ENCODE assay signal across 22 mouse cellular contexts in the genomic region with DNA sequence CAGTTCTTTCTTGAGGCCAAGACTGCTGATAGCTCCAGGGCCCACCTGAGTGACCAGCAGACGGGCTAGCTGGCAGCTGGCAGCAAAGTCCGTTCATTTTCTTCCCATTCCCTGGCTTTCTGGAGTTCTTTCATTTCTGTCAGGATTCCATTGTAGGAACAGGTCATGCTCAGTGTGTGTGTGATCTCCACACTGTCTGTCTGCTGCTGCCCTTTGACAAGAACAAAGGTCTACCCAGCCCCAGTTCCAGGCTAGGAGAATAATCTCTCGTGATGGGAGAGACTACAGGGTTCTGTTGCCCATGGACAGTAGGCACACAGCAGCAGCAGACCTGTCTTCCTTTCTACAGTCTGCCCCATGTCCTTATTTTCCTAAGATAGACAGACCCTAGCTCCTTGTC. TPM values are rescaled to one million over a fixed set of nuclear protein-coding genes. Genes with fewer than 3 reads are reported as not detected.
DNase-seq lines count a peak whose midpoint lies in the region; ATAC-seq and TF ChIP-seq lines count a peak whose summit lies in the region.
"Had no signal": no experiment of that assay in that cellular context is flagged by ENCODE, and none has a peak within 500 bp of the region (broad histone marks: within the 10 kb centered on the region; RNA-seq: fewer than 3 reads in every experiment).

No protein-coding gene starts in this region.

- no peak for TF ChIP-seq POLR2A in kidney, adult 2 months (IDR thresholded peaks at IDR 0.05; ENCODE audit: low read depth, low read length)

- no peak overlapping the region for H3K4me3 ChIP-seq in heart, embryonic 10.5 days
- H3K4me3 ChIP-seq in kidney, adult 2 months (ENCODE audit: insufficient read depth, low read depth, low read length): no peak overlapping the region
- no peak overlapping the region for H3K4me3 ChIP-seq in kidney, embryonic 16.5 days (ENCODE audit: low read length)
- no peak overlapping the region for H3K4me3 ChIP-seq in liver, embryonic 15.5 days (replicated peaks)
- no peak overlapping the region for H3K4me3 ChIP-seq in liver, embryonic 11.5 days (ENCODE audit: low read depth, low read length)
- H3K4me3 ChIP-seq in hindbrain, postnatal 0 days (ENCODE audit: low read length): no peak overlapping the region
- H3K4me3 ChIP-seq: embryonic facial prominence, embryonic 15.5 days; erythroblast, embryonic 14.5 days; forebrain, embryonic 10.5 days; gastrocnemius, adult 2 months; hindbrain, embryonic 12.5 days had no signal

- H3K27me3 ChIP-seq in heart, embryonic 10.5 days (ENCODE audit: insufficient read depth, poor library complexity, severe bottlenecking): no peaks in the 10 kb centered on the region
- H3K27me3 ChIP-seq in kidney, adult 2 months (replicated peaks; ENCODE audit: control insufficient read depth, insufficient read depth, low read length): no peaks in the 10 kb centered on the region
- H3K27me3 ChIP-seq in kidney, embryonic 16.5 days (ENCODE audit: insufficient read depth, low read length): no peaks in the 10 kb centered on the region
- H3K27me3 ChIP-seq in liver, embryonic 15.5 days: no peaks in the 10 kb centered on the region
- no peaks in the 10 kb centered on the region for H3K27me3 ChIP-seq in liver, embryonic 11.5 days (replicated peaks; ENCODE audit: control insufficient read depth, insufficient read depth, low read length)
- no peaks in the 10 kb centered on the region for H3K27me3 ChIP-seq in hindbrain, postnatal 0 days (ENCODE audit: insufficient read depth, low read length)
- H3K27me3 ChIP-seq: embryonic facial prominence, embryonic 15.5 days; hindbrain, embryonic 12.5 days had no signal

- H3K9ac ChIP-seq in kidney, embryonic 16.5 days (replicated peaks; ENCODE audit: low read length): no peak overlapping the region
- no peak overlapping the region for H3K9ac ChIP-seq in liver, embryonic 15.5 days
- no peak overlapping the region for H3K9ac ChIP-seq in liver, embryonic 11.5 days (ENCODE audit: low read depth, low read length)
- no peak overlapping the region for H3K9ac ChIP-seq in hindbrain, postnatal 0 days (replicated peaks; ENCODE audit: low read length)
- H3K9ac ChIP-seq: embryonic facial prominence, embryonic 15.5 days; hindbrain, embryonic 12.5 days had no signal

- WGBS in heart, embryonic 10.5 days: 89% methylated on average over 3 of the region's 3 CpGs
- 60% methylated on average over 3 of the region's 3 CpGs for WGBS in kidney, adult 2 months
- WGBS in kidney, embryonic 16.5 days: 89% methylated on average over 3 of the region's 3 CpGs
- 77% methylated on average over 3 of the region's 3 CpGs for WGBS in liver, embryonic 15.5 days (ENCODE audit: insufficient replicate concordance)
- 92% methylated on average over 3 of the region's 3 CpGs for WGBS in liver, embryonic 11.5 days
- 68% methylated on average over 3 of the region's 3 CpGs for WGBS in hindbrain, postnatal 0 days

- TF ChIP-seq CTCF in kidney, adult 2 months (conservative IDR thresholded peaks at IDR 0.05; ENCODE audit: insufficient read depth, insufficient read length, low read depth, low read length): no peak
- TF ChIP-seq CTCF in hindbrain, postnatal 0 days (IDR thresholded peaks at IDR 0.05; ENCODE audit: low read depth): no peak

- no peaks in the 10 kb centered on the region for H3K4me1 ChIP-seq in heart, embryonic 10.5 days
- H3K4me1 ChIP-seq in kidney, adult 2 months (ENCODE audit: control insufficient read depth, insufficient read depth, low read length): peaks cover 33% of the 10 kb centered on the region; the same call in 1 of the 2 replicates
- no peaks in the 10 kb centered on the region for H3K4me1 ChIP-seq in kidney, embryonic 16.5 days (ENCODE audit: insufficient read depth, low read length)
- no peaks in the 10 kb centered on the region; the same call in 1 of the 2 replicates for H3K4me1 ChIP-seq in liver, embryonic 15.5 days (replicated peaks)
- H3K4me1 ChIP-seq in liver, embryonic 11.5 days (replicated peaks; ENCODE audit: control insufficient read depth, insufficient read depth, low read length): no peaks in the 10 kb centered on the region
- H3K4me1 ChIP-seq in hindbrain, postnatal 0 days (ENCODE audit: insufficient read depth, low read length): no peaks in the 10 kb centered on the region
- H3K4me1 ChIP-seq: embryonic facial prominence, embryonic 15.5 days; forebrain, embryonic 10.5 days; hindbrain, embryonic 12.5 days had no signal

- ATAC-seq in kidney, embryonic 16.5 days (ENCODE audit: low FRiP score, low TSS enrichment): no peak
- 0 out of 2 replicates have a peak, but pooled peaks have one; percentile 14 for ATAC-seq in liver, embryonic 15.5 days (ENCODE audit: insufficient read depth)
- ATAC-seq in liver, embryonic 11.5 days (replicated peaks; ENCODE audit: low FRiP score): no peak
- ATAC-seq in hindbrain, postnatal 0 days: no peak
- ATAC-seq: forebrain, embryonic 14.5 days had no signal

- H3K9me3 ChIP-seq in heart, embryonic 10.5 days: no peaks in the 10 kb centered on the region
- no peaks in the 10 kb centered on the region for H3K9me3 ChIP-seq in kidney, embryonic 16.5 days (ENCODE audit: low read length)
- H3K9me3 ChIP-seq in liver, embryonic 15.5 days (replicated peaks): no peaks in the 10 kb centered on the region
- H3K9me3 ChIP-seq in liver, embryonic 11.5 days (ENCODE audit: control insufficient read depth, low read length): no peaks in the 10 kb centered on the region
- H3K9me3 ChIP-seq in hindbrain, postnatal 0 days (ENCODE audit: low read length): no peaks in the 10 kb centered on the region
- H3K9me3 ChIP-seq: embryonic facial prominence, embryonic 15.5 days; forebrain, embryonic 10.5 days; hindbrain, embryonic 12.5 days had no signal

- no peak overlapping the region for H3K4me2 ChIP-seq in kidney, embryonic 16.5 days (replicated peaks; ENCODE audit: low read depth, low read length)
- H3K4me2 ChIP-seq in liver, embryonic 15.5 days: no peak overlapping the region
- no peak overlapping the region for H3K4me2 ChIP-seq in liver, embryonic 11.5 days
- H3K4me2 ChIP-seq in hindbrain, postnatal 0 days (ENCODE audit: low read depth, low read length): no peak overlapping the region
- H3K4me2 ChIP-seq: embryonic facial prominence, embryonic 15.5 days; hindbrain, embryonic 12.5 days had no signal

- no peak overlapping the region for H3K27ac ChIP-seq in heart, embryonic 10.5 days
- H3K27ac ChIP-seq in kidney, adult 2 months (ENCODE audit: insufficient read depth, low read depth, low read length): peak overlapping the region; percentile 92
- no peak overlapping the region for H3K27ac ChIP-seq in kidney, embryonic 16.5 days (ENCODE audit: low read length)
- H3K27ac ChIP-seq in liver, embryonic 15.5 days (replicated peaks): peak overlapping the region; percentile 45; the same call in 1 of the 2 replicates
- H3K27ac ChIP-seq in liver, embryonic 11.5 days (ENCODE audit: low read depth, low read length): no peak overlapping the region
- H3K27ac ChIP-seq in hindbrain, postnatal 0 days: no peak overlapping the region
- H3K27ac ChIP-seq: embryonic facial prominence, embryonic 15.5 days; forebrain, embryonic 10.5 days; gastrocnemius, adult 2 months; hindbrain, embryonic 12.5 days had no signal

- H3K36me3 ChIP-seq in heart, embryonic 10.5 days: peaks cover 27% of the 10 kb centered on the region
- no peaks in the 10 kb centered on the region; the same call in 1 of the 2 replicates for H3K36me3 ChIP-seq in kidney, adult 2 months (ENCODE audit: control insufficient read depth, insufficient read depth, low read length)
- peaks cover 10% of the 10 kb centered on the region for H3K36me3 ChIP-seq in kidney, embryonic 16.5 days (ENCODE audit: insufficient read depth, low read length)
- peaks cover 10% of the 10 kb centered on the region for H3K36me3 ChIP-seq in liver, embryonic 15.5 days (replicated peaks)
- peaks cover 2% of the 10 kb centered on the region; the same call in 1 of the 2 replicates for H3K36me3 ChIP-seq in liver, embryonic 11.5 days (ENCODE audit: control insufficient read depth, insufficient read depth, low read length)
- peaks cover 15% of the 10 kb centered on the region for H3K36me3 ChIP-seq in hindbrain, postnatal 0 days (ENCODE audit: insufficient read depth, low read length)

- DNase-seq in heart, adult 11 months: peak; percentile 36
- no peak for DNase-seq in heart, embryonic 10.5 days (ENCODE audit: low spot score)
- peak; percentile 76 for DNase-seq in kidney, adult 2 months
- no peak for DNase-seq in liver, embryonic 11.5 days (ENCODE audit: low spot score)
- peak; percentile 50 to 56 for DNase-seq in kidney, postnatal 36 days
- DNase-seq in hindbrain, postnatal 0 days (ENCODE audit: low spot score): no peak
- DNase-seq: adrenal gland, postnatal 25 days; cerebellum, adult 18-20 months; embryo, embryonic 11 days; gastrocnemius, adult 2 months; gastrocnemius, postnatal 25 days; heart, postnatal 10 days; heart, postnatal 4 days had no signal

RNA-seq across cellular contexts. Expression of a gene that starts 44.4 kb away (rescaled TPM):
- 1.4 and 1.7 TPM in 2 replicates for polyA plus RNA-seq in heart, embryonic 10.5 days (2016; fragmentation: Nextera tagmentation; extraction: Ambion mirVana)
- 1.1 TPM in 2 replicates for polyA plus RNA-seq in kidney, adult 2 months (2012; rRNA removed)
- polyA plus RNA-seq in kidney, embryonic 16.5 days (2015; fragmentation: Nextera tagmentation; extraction: Ambion mirVana): 0.31 and 0.69 TPM in 2 replicates
- polyA plus RNA-seq in liver, embryonic 15.5 days (2015; fragmentation: Nextera tagmentation; extraction: Ambion mirVana): 27.6 and 60.4 TPM in 2 replicates
- 2.5 and 3.5 TPM in 2 replicates for polyA plus RNA-seq in liver, embryonic 11.5 days (2014; fragmentation: Nextera tagmentation; extraction: Ambion mirVana)
- total RNA-seq in hindbrain, postnatal 0 days (2014; rRNA removed): not detected in 2 replicates
- 0.33 TPM in 1 of 2 replicates, not detected in the other for polyA plus RNA-seq in hindbrain, postnatal 0 days (2015; fragmentation: Nextera tagmentation; extraction: Ambion mirVana)
- total RNA-seq: adrenal gland, postnatal 25 days; common myeloid progenitor, adult 5-6 weeks; gastrocnemius, adult 2 months; gastrocnemius, postnatal 25 days; granulocyte monocyte progenitor cell, adult 5-6 weeks had no signal
- polyA plus RNA-seq: embryonic facial prominence, embryonic 15.5 days; erythroblast, embryonic 14.5 days; forebrain, embryonic 14.5 days had no signal

RNA-seq across cellular contexts. Expression of a gene that starts 47.9 kb away (rescaled TPM):
- 24.0 and 27.0 TPM in 2 replicates for polyA plus RNA-seq in heart, embryonic 10.5 days (2016; fragmentation: Nextera tagmentation; extraction: Ambion mirVana)
- polyA plus RNA-seq in kidney, adult 2 months (2012; rRNA removed): 20.0 and 21.0 TPM in 2 replicates
- 21.3 and 26.9 TPM in 2 replicates for polyA plus RNA-seq in kidney, embryonic 16.5 days (2015; fragmentation: Nextera tagmentation; extraction: Ambion mirVana)
- 10.2 and 10.3 TPM in 2 replicates for polyA plus RNA-seq in liver, embryonic 15.5 days (2015; fragmentation: Nextera tagmentation; extraction: Ambion mirVana)
- polyA plus RNA-seq in liver, embryonic 11.5 days (2014; fragmentation: Nextera tagmentation; extraction: Ambion mirVana): 29.8 and 31.3 TPM in 2 replicates
- 16.2 and 19.8 TPM in 2 replicates for total RNA-seq in hindbrain, postnatal 0 days (2014; rRNA removed)
- 6.4 and 7.2 TPM in 2 replicates for polyA plus RNA-seq in hindbrain, postnatal 0 days (2015; fragmentation: Nextera tagmentation; extraction: Ambion mirVana)

RNA-seq across cellular contexts. Expression of a gene that starts 48.1 kb away (rescaled TPM):
- polyA plus RNA-seq in heart, embryonic 10.5 days (2016; fragmentation: Nextera tagmentation; extraction: Ambion mirVana): 42.7 and 50.2 TPM in 2 replicates
- polyA plus RNA-seq in kidney, adult 2 months (2012; rRNA removed): 26.9 and 29.9 TPM in 2 replicates
- polyA plus RNA-seq in kidney, embryonic 16.5 days (2015; fragmentation: Nextera tagmentation; extraction: Ambion mirVana): 58.5 and 59.9 TPM in 2 replicates
- 21.2 and 22.3 TPM in 2 replicates for polyA plus RNA-seq in liver, embryonic 15.5 days (2015; fragmentation: Nextera tagmentation; extraction: Ambion mirVana)
- polyA plus RNA-seq in liver, embryonic 11.5 days (2014; fragmentation: Nextera tagmentation; extraction: Ambion mirVana): 49.7 and 54.4 TPM in 2 replicates
- 55.2 and 64.5 TPM in 2 replicates for total RNA-seq in hindbrain, postnatal 0 days (2014; rRNA removed)
- polyA plus RNA-seq in hindbrain, postnatal 0 days (2015; fragmentation: Nextera tagmentation; extraction: Ambion mirVana): 97.4 and 102 TPM in 2 replicates

Comparison
In these comparisons a context has a peak if more than half of its experiments do, and no peak if none do; other contexts are left out.
1. DNase-seq: peak in heart, adult 11 months (single experiment), kidney, adult 2 months (single experiment) and kidney, postnatal 36 days (2 of 2); none in heart, embryonic 10.5 days (single experiment), liver, embryonic 11.5 days (single experiment) and hindbrain, postnatal 0 days (single experiment).
2. H3K27ac ChIP-seq: peak in kidney, adult 2 months (single experiment) and liver, embryonic 15.5 days (single experiment); none in heart, embryonic 10.5 days (single experiment), kidney, embryonic 16.5 days (single experiment), liver, embryonic 11.5 days (single experiment) and hindbrain, postnatal 0 days (single experiment).